Mouse (Mus musculus): ENCODE measurements around the gene P2rx4. TPM values are rescaled to one million over a fixed set of nuclear protein-coding genes. Genes with fewer than 3 reads are reported as not detected.

Gene P2rx4
- polyA plus RNA-seq, 1 experiment from 2014 or later: 6.2 TPM

DNA sequence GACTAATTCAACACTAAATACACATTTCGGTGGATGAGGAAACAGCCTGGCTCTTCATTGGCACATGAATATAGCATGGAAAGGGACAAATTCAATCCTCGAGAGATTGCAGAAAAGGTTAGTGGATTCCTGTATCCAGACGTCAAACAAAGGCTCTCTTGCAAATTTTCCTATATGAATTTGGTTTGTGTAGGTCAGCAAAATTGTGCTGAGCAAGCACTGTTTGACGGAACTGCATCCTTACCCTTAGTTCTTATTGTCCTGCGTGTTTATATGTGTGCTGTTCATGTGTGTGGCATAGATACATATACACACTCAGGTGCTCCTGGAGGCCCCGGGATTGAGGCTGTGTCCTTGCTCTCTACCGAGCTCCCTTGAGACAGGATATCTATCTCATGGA is 18.2 kb upstream of the P2rx4 start:
- 90% methylated on average over 7 of the region's 7 CpGs for WGBS

DNA sequence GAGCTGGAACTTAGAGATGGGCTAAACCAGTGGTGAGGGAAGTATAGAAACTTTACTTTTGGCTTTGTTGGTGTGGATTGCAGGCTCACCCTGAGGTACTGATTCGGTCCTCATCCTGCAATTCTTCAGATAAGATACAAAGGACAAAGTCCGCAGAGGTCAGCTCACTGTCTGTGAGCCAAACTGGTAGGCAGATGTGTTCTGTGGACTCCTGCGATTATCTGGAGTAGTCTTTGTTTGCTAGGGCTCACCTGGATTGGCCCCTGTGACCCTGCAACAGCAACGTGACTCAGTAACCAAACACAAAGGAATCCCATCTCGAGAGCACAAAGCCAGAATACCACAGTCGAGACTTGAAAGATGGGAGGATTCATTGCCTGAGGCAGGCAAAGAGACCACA is 16.9 kb upstream of the P2rx4 start:
- Histone ChIP-seq H3K27ac (no peak overlapping the region), H3K36me3 (ENCODE audit: poor library complexity, severe bottlenecking) (no peaks in the 10 kb centered on the region), H3K9ac (no peak overlapping the region), H3K4me3 (no peak overlapping the region), H3K9me3 (replicated peaks) (no peaks in the 10 kb centered on the region), H3K4me2 (no peak overlapping the region), H3K27me3 (no peaks in the 10 kb centered on the region), H3K4me1 (peaks cover 9% of the 10 kb centered on the region)
- 47% methylated on average over 6 of the region's 6 CpGs for WGBS
- ATAC-seq: no peak

More for the DNA sequence above, 18.2 kb upstream of the P2rx4 start:
- H3K27me3 ChIP-seq: no peaks in the 10 kb centered on the region
- no peaks in the 10 kb centered on the region for H3K36me3 ChIP-seq (ENCODE audit: poor library complexity, severe bottlenecking)
- H3K4me2 ChIP-seq: no peak overlapping the region
- no peak for ATAC-seq
- H3K27ac ChIP-seq: no peak overlapping the region
- no peaks in the 10 kb centered on the region for H3K9me3 ChIP-seq (replicated peaks)
- no peak overlapping the region for H3K9ac ChIP-seq
- H3K4me1 ChIP-seq: peaks cover 9% of the 10 kb centered on the region
- no peak overlapping the region for H3K4me3 ChIP-seq

DNA sequence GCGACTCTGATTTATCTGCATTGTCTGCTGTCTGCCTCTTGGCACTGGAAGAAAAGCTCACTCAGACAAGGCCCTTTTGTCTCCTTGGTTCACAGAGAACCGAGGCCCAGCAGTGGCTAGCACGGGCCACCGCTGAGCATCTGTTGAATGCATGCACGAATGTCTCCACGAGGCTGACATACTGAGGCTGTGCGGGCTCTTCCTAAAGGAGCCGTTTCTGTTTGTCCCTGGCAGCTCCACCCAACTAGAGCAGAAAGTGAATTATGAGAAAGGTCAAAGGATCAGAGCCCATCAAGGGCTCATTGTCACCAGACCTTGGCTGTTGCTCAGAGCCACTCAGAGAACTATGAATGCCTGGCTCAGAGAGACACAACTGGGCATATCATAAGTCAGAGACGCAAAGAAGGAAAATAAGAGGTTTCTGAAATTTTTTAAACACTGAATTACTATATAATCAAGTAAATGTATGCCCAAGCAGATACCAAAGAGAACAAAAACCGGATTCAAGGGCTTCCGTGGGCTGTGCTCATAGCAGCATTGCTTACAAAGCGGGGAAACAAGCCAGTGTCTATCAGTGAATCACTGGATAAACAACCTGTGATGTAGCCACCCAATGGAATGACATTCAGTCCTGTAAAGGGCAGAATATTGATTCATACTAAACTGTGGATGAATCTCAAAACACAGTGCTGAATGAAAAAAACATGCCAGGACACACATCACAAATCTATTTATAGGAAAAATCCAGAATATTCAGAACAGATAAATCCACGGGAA is 13.7 kb upstream of the P2rx4 start:
- no peaks in the 10 kb centered on the region for H3K9me3 ChIP-seq (replicated peaks)
- peak overlapping the region; percentile 72 for H3K27ac ChIP-seq
- WGBS: 26% methylated on average over 13 of the region's 13 CpGs
- no peak overlapping the region for H3K4me2 ChIP-seq
- ATAC-seq: peak; percentile 53; the same call in 1 of the 2 replicates
- no peak overlapping the region for H3K9ac ChIP-seq
- H3K27me3 ChIP-seq: no peaks in the 10 kb centered on the region
- H3K4me3 ChIP-seq: no peak overlapping the region
- no peaks in the 10 kb centered on the region for H3K36me3 ChIP-seq (ENCODE audit: poor library complexity, severe bottlenecking)
- H3K4me1 ChIP-seq: peaks cover 9% of the 10 kb centered on the region

DNA sequence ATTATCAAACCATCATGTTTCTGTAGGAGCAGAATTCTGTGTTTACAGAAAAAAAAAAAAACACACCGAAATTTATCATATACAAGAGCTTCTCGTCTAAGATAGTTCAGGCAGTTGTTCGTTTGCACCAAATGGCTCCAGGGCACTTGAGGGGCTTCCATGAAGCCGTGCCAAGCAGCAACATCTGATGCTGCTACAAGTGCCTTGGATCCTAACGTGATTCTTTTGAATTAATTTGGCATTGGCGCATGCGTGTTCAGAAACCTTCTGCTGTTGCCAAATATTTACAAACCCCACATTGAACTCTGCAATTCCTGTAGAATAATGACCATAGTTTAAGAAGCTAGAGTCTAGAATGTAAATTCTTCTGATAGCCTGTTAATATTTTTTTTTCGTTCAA is 11.8 kb upstream of the P2rx4 start:
- 56% methylated on average over 8 of the region's 8 CpGs for WGBS
- Histone ChIP-seq H3K9ac (no peak overlapping the region), H3K27ac (no peak overlapping the region), H3K4me2 (no peak overlapping the region), H3K4me3 (no peak overlapping the region), H3K9me3 (replicated peaks) (no peaks in the 10 kb centered on the region), H3K27me3 (no peaks in the 10 kb centered on the region), H3K4me1 (peaks cover 9% of the 10 kb centered on the region), H3K36me3 (ENCODE audit: poor library complexity, severe bottlenecking) (no peaks in the 10 kb centered on the region)
- no peak for ATAC-seq

DNA sequence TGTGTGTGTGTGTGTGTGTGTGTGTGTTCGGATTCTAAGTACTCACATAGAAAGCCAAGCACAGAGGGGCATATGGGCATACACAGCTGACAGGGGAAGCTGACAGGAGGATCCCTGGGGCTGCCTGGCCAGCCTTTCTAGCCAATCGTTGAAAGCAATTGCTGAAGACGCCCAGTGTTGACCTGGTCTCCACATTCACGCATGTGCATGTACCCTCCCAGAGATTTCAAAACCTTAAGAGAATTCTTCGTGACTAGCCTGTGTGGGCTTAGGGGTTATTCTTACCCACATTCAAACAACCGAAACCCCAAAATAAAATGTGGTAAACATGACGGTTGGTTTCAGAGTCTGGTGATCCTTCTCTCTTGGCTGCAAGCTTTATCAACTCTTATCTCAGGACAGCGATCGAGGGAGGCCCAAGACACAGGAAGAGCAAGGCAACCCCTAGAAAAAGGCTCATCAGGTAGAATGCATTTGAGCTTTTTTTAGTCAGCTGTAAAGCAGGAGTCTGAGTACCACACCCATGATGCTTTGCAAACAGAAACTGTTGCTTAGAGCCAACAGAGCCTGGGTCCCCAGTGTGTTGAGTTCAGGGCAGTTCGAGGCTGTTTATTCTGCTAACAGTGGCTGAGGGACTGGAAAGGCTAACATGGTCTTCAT is 9.2 kb upstream of the P2rx4 start:
- Histone ChIP-seq H3K9me3 (replicated peaks) (no peaks in the 10 kb centered on the region), H3K27me3 (no peaks in the 10 kb centered on the region), H3K27ac (no peak overlapping the region), H3K4me1 (peaks cover 8% of the 10 kb centered on the region), H3K9ac (no peak overlapping the region), H3K4me2 (no peak overlapping the region), H3K4me3 (no peak overlapping the region), H3K36me3 (ENCODE audit: poor library complexity, severe bottlenecking) (no peaks in the 10 kb centered on the region)
- WGBS: 86% methylated on average over 10 of the region's 10 CpGs
- ATAC-seq: no peak

DNA sequence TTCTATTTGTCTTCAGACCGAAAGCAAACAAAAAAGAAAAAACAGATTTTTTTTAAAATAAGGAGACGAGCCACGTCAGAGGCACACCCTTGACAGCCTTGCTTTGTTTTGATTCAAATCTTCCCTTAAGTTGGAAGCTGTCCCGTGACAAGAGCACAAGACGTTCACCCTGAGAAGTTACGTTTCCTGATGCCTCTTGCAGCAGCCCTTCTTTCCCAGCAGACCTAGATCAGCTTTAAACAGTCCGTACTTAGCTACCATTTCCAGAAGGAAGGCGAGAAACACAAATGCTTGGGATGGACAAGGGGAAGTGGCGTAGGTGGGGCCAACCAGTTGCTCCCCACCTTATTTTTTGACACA is 8.7 kb upstream of the P2rx4 start:
- ATAC-seq: no peak
- peaks cover 3% of the 10 kb centered on the region for H3K4me1 ChIP-seq
- no peak overlapping the region for H3K9ac ChIP-seq
- no peaks in the 10 kb centered on the region for H3K9me3 ChIP-seq (replicated peaks)
- 83% methylated on average over 9 of the region's 9 CpGs for WGBS
- H3K4me3 ChIP-seq: no peak overlapping the region
- H3K27ac ChIP-seq: no peak overlapping the region
- no peak overlapping the region for H3K4me2 ChIP-seq
- H3K36me3 ChIP-seq (ENCODE audit: poor library complexity, severe bottlenecking): no peaks in the 10 kb centered on the region
- H3K27me3 ChIP-seq: no peaks in the 10 kb centered on the region

DNA sequence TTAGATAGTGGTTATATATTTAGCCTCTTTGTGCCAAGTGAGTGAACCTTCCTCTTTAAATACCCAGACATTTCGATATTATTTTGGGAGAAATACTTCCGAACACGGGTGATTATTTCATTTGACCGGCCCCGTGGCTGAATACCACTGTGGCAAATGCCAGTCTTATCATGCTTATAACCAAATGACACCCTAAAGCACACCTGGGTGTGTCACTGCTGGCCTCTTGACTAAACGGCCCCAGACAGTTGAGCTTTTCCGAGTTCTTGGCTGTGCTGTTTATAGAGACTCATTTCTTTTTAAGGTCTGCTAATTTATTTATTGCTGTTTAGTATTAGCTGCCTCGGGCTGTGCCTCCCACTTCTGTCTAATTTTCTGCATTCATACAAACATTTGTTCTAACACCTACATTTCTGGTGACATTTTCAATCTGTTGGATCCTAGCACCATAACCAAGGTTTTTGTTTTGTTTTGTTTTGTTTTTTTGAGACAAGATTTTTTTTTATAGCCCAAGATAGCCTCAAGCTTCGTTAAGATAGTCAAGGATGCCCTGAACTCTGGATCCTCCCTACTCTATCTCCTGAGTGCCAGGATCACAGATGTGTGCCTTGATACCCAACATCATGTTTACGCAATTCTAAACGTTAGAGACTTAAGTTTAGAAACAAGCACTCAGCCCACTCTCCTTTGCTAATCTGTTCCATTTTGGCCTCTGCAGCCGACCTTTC is 7.1 kb upstream of the P2rx4 start:
- 87% methylated on average over 12 of the region's 12 CpGs for WGBS
- H3K27ac ChIP-seq: no peak overlapping the region
- no peaks in the 10 kb centered on the region for H3K36me3 ChIP-seq (ENCODE audit: poor library complexity, severe bottlenecking)
- no peak for ATAC-seq
- H3K4me1 ChIP-seq: no peaks in the 10 kb centered on the region
- no peaks in the 10 kb centered on the region for H3K9me3 ChIP-seq (replicated peaks)
- no peak overlapping the region for H3K4me3 ChIP-seq
- H3K9ac ChIP-seq: no peak overlapping the region
- no peak overlapping the region for H3K4me2 ChIP-seq
- H3K27me3 ChIP-seq: no peaks in the 10 kb centered on the region

DNA sequence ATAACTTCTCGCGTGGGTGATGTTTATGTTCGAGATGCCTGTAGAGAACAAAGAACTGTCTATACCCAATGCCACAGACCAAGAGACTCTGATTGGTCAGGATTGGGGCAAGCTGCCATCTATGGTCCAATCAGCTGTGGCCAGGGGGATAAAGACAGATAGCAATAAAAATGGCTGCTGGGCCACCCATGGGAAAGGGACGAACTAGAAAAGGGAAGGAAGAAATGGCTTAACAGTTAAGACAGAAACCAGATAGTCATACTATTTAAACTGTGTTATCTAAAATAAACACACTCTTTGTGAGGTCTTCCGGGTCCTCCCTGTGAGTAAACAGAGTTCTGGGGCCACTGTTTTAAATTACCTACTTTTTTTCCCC is 6.5 kb upstream of the P2rx4 start:
- ATAC-seq: no peak
- no peaks in the 10 kb centered on the region for H3K36me3 ChIP-seq (ENCODE audit: poor library complexity, severe bottlenecking)
- H3K9me3 ChIP-seq (replicated peaks): no peaks in the 10 kb centered on the region

DNA sequence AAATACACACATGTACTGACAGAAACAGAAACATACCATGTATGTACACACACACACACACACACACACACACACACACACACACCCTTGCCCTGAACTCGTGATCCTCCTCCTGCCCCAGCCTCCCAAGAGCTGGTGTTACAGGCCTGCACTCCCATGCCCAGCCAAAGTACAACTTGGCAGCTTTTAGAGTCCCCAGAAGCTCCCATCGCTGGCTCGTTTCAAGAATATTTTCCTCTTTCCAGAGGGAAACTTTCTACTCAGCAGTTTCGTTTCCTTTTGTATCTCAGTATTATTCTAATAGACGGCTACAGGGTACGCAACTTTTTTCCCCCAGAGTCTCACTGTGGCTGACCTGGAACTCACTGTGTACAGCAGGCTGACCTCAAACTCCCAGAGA is 5.2 kb upstream of the P2rx4 start:
- WGBS: 83% methylated on average over 6 of the region's 6 CpGs

More for the DNA sequence above, 6.5 kb upstream of the P2rx4 start:
- Histone ChIP-seq H3K9ac (no peak overlapping the region), H3K27ac (no peak overlapping the region), H3K4me1 (no peaks in the 10 kb centered on the region), H3K4me3 (no peak overlapping the region), H3K4me2 (no peak overlapping the region), H3K27me3 (no peaks in the 10 kb centered on the region)
- WGBS: 72% methylated on average over 5 of the region's 5 CpGs

DNA sequence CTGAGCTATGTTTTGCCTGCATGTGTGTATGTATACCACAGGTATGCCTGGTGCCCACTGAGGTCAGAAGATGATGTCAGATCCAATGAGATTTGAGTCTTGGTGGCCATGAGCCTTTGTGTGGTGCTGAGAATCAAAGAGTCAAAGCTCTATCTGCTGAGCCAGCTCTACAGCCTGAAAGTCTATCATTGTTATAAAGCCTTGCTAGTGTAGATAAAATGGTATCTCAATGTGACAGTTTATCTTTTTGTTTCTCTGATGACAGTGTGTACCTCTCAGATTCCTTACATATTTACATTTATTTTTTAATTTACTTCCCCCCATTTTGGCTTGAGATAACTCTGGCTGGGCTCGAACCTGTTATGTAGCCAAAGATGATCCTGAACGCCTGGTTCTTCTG is 3.8 kb upstream of the P2rx4 start:
- no peak overlapping the region for H3K27ac ChIP-seq
- H3K4me2 ChIP-seq: no peak overlapping the region
- H3K36me3 ChIP-seq (ENCODE audit: poor library complexity, severe bottlenecking): no peaks in the 10 kb centered on the region
- H3K4me1 ChIP-seq: peaks cover 9% of the 10 kb centered on the region
- no peak overlapping the region for H3K4me3 ChIP-seq
- no peak for ATAC-seq
- H3K27me3 ChIP-seq: 0 out of 2 replicates have a peak, but pooled peaks cover 3% of the 10 kb centered on the region
- H3K9ac ChIP-seq: no peak overlapping the region
- WGBS: 92% methylated on average over 2 of the region's 2 CpGs
- H3K9me3 ChIP-seq (replicated peaks): no peaks in the 10 kb centered on the region

More for the DNA sequence above, 5.2 kb upstream of the P2rx4 start:
- no peak overlapping the region for H3K27ac ChIP-seq
- no peak overlapping the region for H3K4me2 ChIP-seq
- no peak overlapping the region for H3K9ac ChIP-seq
- no peaks in the 10 kb centered on the region for H3K27me3 ChIP-seq
- no peaks in the 10 kb centered on the region for H3K9me3 ChIP-seq (replicated peaks)
- H3K36me3 ChIP-seq (ENCODE audit: poor library complexity, severe bottlenecking): no peaks in the 10 kb centered on the region
- ATAC-seq: no peak
- peaks cover 7% of the 10 kb centered on the region for H3K4me1 ChIP-seq
- H3K4me3 ChIP-seq: no peak overlapping the region

DNA sequence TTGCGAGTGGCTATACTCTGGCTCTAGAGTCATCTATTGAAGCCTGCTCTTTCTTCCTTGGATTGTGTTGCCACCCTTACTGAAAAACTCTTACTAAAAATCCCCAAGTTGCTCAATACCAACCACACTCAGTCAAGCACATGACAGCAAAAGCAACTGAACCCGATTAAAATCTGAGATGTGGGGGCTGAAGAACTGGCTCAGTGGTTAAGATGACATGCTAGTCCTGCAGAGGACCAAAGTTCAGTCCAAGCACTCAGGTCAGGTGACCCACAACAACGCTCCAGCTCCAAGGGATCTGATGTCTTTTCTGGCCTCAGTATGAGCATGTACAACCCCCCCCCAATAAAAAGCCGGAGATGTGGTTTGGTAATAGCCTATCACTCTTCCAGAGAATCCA is 2.8 kb upstream of the P2rx4 start:
- ATAC-seq: no peak
- no peak overlapping the region for H3K27ac ChIP-seq
- H3K4me1 ChIP-seq: peaks cover 9% of the 10 kb centered on the region
- no peak overlapping the region for H3K9ac ChIP-seq
- no peak overlapping the region for H3K4me2 ChIP-seq
- 89% methylated on average over 4 of the region's 4 CpGs for WGBS
- H3K36me3 ChIP-seq (ENCODE audit: poor library complexity, severe bottlenecking): no peaks in the 10 kb centered on the region
- 0 out of 2 replicates have a peak, but pooled peaks cover 3% of the 10 kb centered on the region for H3K27me3 ChIP-seq
- H3K9me3 ChIP-seq (replicated peaks): no peaks in the 10 kb centered on the region
- H3K4me3 ChIP-seq: no peak overlapping the region

DNA sequence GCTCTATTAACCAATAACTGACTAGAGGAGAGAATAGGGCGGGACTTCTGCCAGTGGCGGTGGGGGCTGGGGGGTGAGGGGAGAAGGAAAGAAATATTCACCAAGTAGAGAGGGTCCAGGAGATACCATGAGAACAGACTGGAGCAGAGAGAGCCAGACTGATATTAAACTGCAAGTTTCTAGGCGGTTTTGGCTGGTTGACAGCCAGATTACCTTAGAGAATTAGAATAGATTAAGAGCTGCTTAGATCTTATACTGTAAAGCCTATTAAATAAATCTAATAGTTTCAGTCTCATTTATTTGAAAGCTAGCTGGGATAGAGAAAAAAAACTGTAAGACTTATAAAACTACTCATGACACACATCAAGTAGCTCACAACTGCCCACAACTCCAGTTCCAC is 2.2 kb upstream of the P2rx4 start:
- H3K9ac ChIP-seq: no peak overlapping the region
- 87% methylated on average over 3 of the region's 3 CpGs for WGBS
- H3K4me1 ChIP-seq: peaks cover 9% of the 10 kb centered on the region
- H3K9me3 ChIP-seq (replicated peaks): no peaks in the 10 kb centered on the region
- H3K36me3 ChIP-seq (ENCODE audit: poor library complexity, severe bottlenecking): no peaks in the 10 kb centered on the region
- no peak overlapping the region for H3K4me3 ChIP-seq
- no peak for ATAC-seq
- H3K4me2 ChIP-seq: no peak overlapping the region
- no peak overlapping the region for H3K27ac ChIP-seq
- 0 out of 2 replicates have a peak, but pooled peaks cover 3% of the 10 kb centered on the region for H3K27me3 ChIP-seq

Data from forebrain, embryonic 13.5 days (tissue).